Mouse (Mus musculus) C2C12 (cell line): ENCODE results near the gene BC107364. TPM values are rescaled to one million over a fixed set of nuclear protein-coding genes. Genes with fewer than 3 reads are reported as not detected.
A peak's percentile ranks its signal among the peaks of the same experiment; 100 is the strongest.
"Not testable (repeated sequence)": the region's sequence is repeated elsewhere in the genome, so short reads cannot be mapped to it uniquely, and the experiment has no call there.

Experiments
- H3K27me3 ChIP-seq: one replicate; pipeline ENCODE4 v1.6.1; 2011; ENCODE audit not compliant: control insufficient read depth, insufficient read depth, insufficient read length
- H3K36me3 ChIP-seq: one replicate; pipeline ENCODE4 v1.6.1; 2011; ENCODE audit not compliant: control insufficient read depth, insufficient read depth
- H3K4me3 ChIP-seq: one replicate; pipeline ENCODE4 v1.5.1; 2011; ENCODE audit warnings: mild to moderate bottlenecking, control low read depth; ENCODE audit not compliant: poor library complexity, insufficient read depth, severe bottlenecking
- H3K79me2 ChIP-seq: one replicate; pipeline ENCODE4 v1.6.1; 2011; ENCODE audit not compliant: control insufficient read depth, insufficient read depth
- H3K79me3 ChIP-seq: one replicate; pipeline ENCODE4 v1.6.1; 2011; ENCODE audit warnings: low read depth, control low read depth
- H3ac ChIP-seq: one replicate; pipeline ENCODE3; 2011; ENCODE audit warnings: low read depth; ENCODE audit not compliant: control insufficient read depth, insufficient read length
- CEBPB ChIP-seq: IDR thresholded peaks from one replicate; pipeline ENCODE4 v1.6.1; 2011; ENCODE audit warnings: low read depth, mild to moderate bottlenecking, control low read depth, moderate library complexity
- CTCF ChIP-seq: IDR thresholded peaks from one replicate; pipeline ENCODE4 v1.5.1; 2011; ENCODE audit not compliant: control insufficient read depth, insufficient read depth, insufficient read length
- FOSL1 ChIP-seq: IDR thresholded peaks from one replicate; pipeline ENCODE4 v1.8.0; 2011; ENCODE audit warnings: mild to moderate bottlenecking, low read length; ENCODE audit not compliant: poor library complexity, insufficient read depth, severe bottlenecking
- MAX ChIP-seq: IDR thresholded peaks from one replicate; pipeline ENCODE4 v1.6.1; 2011; ENCODE audit warnings: mild to moderate bottlenecking, control low read depth
- MYOD1 ChIP-seq: IDR thresholded peaks from one replicate; pipeline ENCODE4 v1.6.1; 2011; ENCODE audit warnings: low read depth; ENCODE audit not compliant: control insufficient read depth, insufficient read length
- MYOG ChIP-seq: IDR thresholded peaks from one replicate; pipeline ENCODE4 v1.6.1; 2011; ENCODE audit not compliant: control insufficient read depth, insufficient read length; ENCODE audit errors: extremely low read depth
- USF1 ChIP-seq: IDR thresholded peaks from one replicate; pipeline ENCODE4 v1.6.1; 2011; ENCODE audit warnings: low read depth, mild to moderate bottlenecking, control low read depth, moderate library complexity
- polyA plus RNA-seq: library from polyadenylated mRNA; unstranded; fragments of >200 nt; fragmentation: generic; extraction: Trizol; gene quantifications from one replicate; pipeline ENCODE4 v1.2.1, GENCODE M21; 2012; ENCODE audit warnings: missing spikeins

BC107364 gene
- polyA plus RNA-seq, 1 experiment, result not detected

DNA sequence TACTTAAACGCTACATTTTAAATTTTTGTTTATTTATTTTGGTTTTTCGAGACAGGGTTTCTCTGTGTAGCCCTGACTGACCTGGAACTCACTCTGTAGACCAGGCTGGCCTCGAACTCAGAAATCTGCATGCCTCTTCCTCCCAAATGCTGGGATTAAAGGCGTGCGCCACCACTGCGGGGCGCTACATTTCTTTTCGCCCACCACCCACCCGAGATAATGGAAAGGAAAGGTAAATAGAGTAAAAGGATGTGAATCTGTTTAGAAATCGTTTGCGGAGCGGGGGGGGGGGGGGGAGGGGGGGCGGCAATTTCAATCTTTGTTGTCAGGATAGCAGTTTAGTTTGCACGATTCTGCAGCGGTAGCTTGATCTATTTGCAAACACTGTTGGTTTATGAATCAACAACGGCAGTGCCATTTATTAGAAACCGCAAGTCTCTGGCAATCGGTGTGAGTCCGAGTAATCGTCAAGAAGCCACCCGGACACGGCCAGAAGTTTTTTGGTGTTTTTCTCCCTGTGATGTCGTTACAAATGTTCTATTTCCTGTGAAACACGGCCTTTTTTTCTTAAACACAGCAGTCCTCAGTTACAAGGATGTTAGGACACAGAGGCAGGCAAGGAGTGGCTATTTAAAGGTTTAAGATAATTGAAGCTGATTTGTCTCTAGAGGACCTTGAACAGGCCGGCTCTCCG lies 35.6 kb upstream of the BC107364 start:
- H3K36me3 ChIP-seq, result no peaks in the 10 kb centered on the region
- peak overlapping the region; percentile 49 for H3ac ChIP-seq
- no peaks in the 10 kb centered on the region for H3K27me3 ChIP-seq
- H3K79me2 ChIP-seq, result no peaks in the 10 kb centered on the region
- no peaks in the 10 kb centered on the region for H3K79me3 ChIP-seq
- peak overlapping the region; percentile 14 for H3K4me3 ChIP-seq
- TF ChIP-seq MYOD1 (no peak), CTCF (no peak)

GRCm38 (mm10) chr3:96486828-96487559 lies 34.9 kb upstream of the BC107364 start:
- not testable (repeated sequence) for H3K79me3 ChIP-seq, H3K27me3 ChIP-seq, H3ac ChIP-seq, H3K4me3 ChIP-seq, H3K36me3 ChIP-seq, H3K79me2 ChIP-seq

DNA sequence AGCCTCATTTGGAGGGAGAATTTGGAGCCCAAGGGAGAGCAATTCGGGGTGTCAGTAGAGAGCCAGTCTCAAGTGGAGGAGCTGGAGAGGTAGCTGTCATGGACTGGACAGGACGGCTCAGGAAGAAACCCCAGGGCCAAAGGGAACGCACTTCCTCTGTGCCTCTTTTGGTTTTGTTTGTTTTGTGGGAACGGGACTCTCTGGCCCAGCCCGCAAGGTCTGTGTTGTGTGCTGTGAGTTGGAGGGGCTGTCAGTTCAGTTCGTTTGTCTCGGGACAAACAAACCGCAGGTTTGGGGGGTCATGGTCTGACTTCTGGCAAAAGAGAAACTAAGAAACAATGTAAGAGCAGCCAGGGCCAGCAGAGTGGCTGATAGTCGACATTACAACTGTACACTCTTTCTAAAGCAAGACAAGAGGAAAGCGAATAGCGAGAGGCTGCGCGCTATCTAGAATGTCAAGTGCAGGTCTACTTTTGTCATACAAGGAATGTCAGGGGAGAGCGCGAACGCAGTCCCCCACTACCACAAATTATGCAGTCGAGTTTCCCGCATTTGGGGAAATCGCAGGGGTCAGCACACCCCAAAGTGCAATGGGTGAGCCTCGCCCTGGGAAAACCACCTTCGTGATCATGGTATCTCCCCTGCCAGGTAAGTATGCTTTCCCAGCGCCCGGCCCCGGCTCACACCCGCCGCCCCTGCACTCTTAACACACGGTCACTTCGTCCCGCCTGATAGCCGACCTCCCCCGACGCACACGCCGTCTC lies 34.1 kb upstream of the BC107364 start:
- H3K27me3 ChIP-seq, H3ac ChIP-seq, H3K79me3 ChIP-seq, H3K36me3 ChIP-seq, H3K4me3 ChIP-seq, H3K79me2 ChIP-seq: not testable (repeated sequence)

DNA sequence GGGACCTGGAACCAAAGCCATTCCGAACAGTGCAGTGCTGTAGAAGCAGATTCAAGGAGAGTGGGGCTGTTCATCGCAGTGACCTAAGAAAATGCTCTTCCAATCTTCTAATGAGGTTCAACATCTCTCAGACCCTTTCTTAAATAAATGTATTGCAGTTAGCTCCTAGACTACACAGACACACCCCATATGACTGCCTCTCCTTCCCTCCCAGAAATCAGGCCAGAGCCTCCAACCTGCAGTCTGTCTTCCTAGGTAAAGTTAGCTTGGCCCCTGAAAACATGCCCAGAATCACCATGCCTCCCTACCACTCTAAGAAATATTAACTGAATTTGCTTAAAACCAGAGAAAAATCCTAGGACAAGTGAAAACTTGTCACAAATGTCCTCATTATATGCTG lies 33.3 kb upstream of the BC107364 start:
- no peaks in the 10 kb centered on the region for H3K36me3 ChIP-seq
- no peaks in the 10 kb centered on the region for H3K79me2 ChIP-seq
- no peaks in the 10 kb centered on the region for H3K27me3 ChIP-seq
- no peak overlapping the region for H3K4me3 ChIP-seq
- no peaks in the 10 kb centered on the region for H3K79me3 ChIP-seq
- peak overlapping the region; percentile 30 for H3ac ChIP-seq
- TF ChIP-seq MAX (no peak), CTCF (no peak), MYOD1 (no peak), CEBPB (no peak)

- Histone ChIP-seq H3K79me3 (no peaks in the 10 kb centered on the region), H3K79me2 (no peaks in the 10 kb centered on the region), H3K27me3 (no peaks in the 10 kb centered on the region), H3K4me3 (no peak overlapping the region), H3ac (peak overlapping the region; percentile 30), H3K36me3 (no peaks in the 10 kb centered on the region)
- no peak for TF ChIP-seq CEBPB
- no peak for TF ChIP-seq MYOG
- TF ChIP-seq MYOD1, result no peak
- TF ChIP-seq FOSL1, result no peak
- TF ChIP-seq MAX, result no peak
- no peak for TF ChIP-seq CTCF
- no peak for TF ChIP-seq USF1
Measured at GRCm38 (mm10) chr3:96484921-96485320, 32.8 kb upstream of the BC107364 start.

DNA sequence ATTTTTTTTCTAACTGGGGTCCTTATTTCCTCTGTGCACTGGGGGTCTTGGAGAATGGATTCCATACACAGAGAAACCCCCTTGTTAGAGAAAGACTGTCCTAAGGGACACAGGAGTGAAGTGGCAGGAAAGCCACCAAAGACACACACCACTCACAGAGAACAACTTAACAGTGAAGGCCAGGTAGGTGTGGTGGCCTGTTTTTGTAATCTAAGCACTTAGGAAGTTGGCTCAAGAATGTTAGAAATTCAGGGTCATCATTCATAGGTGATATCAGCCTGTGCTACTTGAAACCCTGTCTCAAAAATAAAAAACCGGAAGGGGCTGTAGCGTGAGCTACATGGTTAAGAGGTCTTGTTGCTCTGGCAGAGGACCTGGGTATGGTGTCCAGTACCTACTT lies 31.8 kb upstream of the BC107364 start:
- Histone ChIP-seq H3K36me3 (no peaks in the 10 kb centered on the region), H3K79me2 (no peaks in the 10 kb centered on the region), H3ac (no peak overlapping the region), H3K27me3 (no peaks in the 10 kb centered on the region), H3K79me3 (no peaks in the 10 kb centered on the region), H3K4me3 (no peak overlapping the region)
- TF ChIP-seq CTCF (no peak), MYOD1 (no peak), USF1 (no peak), CEBPB (no peak), FOSL1 (no peak), MYOG (no peak), MAX (no peak)

GRCm38 (mm10) chr3:96483044-96483443 lies 30.9 kb upstream of the BC107364 start:
- H3K27me3 ChIP-seq, H3ac ChIP-seq, H3K79me3 ChIP-seq, H3K4me3 ChIP-seq, H3K36me3 ChIP-seq, H3K79me2 ChIP-seq: not testable (repeated sequence)
